Mouse (Mus musculus) brain, embryonic 18.5 days (tissue): ENCODE results near the gene Cdk18.
A peak's percentile ranks its signal among the peaks of the same experiment; 100 is the strongest.

Experiments used
- DNase-seq: peaks from one replicate; pipeline ENCODE4 v3.0.0-alpha.2; 2012; ENCODE audit warnings: low read depth, low spot score

Cdk18 gene

GRCm38 (mm10) chr1:132113098-132113497 is 26.4 kb downstream of the Cdk18 start:
- no peak for DNase-seq

DNA sequence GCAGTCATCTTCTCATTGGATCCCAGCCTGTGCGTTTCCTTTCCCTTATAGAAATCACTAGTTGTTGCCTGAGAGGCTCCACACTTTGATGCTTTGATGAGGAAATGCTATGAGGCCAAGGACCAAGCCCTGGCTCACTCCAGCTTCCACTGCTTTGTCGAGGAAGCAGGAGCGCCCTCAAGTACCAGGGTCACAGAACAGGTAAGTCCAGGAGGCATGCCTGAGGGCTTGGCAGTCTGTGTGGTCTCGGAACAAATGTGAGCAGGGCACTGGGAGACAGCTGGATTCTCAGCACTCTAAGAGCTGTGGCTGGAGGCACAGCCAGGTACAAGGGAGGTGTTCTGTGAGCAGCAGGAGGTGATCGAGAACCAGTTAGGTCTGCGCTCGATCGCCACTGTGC is 27.1 kb downstream of the Cdk18 start:
- no peak for DNase-seq

- DNase-seq: no peak
Measured at GRCm38 (mm10) chr1:132111411-132111810, 28.1 kb downstream of the Cdk18 start.

DNA sequence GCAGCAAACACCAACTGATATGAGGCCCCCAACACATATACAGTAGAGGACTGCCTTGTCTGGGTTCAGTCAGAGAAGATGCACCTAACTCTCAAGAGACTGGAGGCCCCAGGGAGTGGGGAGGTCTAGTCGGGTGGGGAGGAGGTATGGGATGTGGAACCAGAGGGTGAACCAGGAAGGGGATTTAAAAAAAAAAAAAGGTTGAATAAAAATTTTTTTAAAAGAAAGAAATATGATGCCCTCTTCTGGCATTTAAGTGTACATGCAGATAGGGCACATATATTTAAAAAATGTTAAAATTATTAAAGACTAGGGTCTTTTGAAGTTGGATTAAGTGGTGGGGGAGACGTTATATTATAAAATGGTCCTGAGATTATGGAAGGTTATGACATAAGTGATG is 30.1 kb downstream of the Cdk18 start:
- DNase-seq: no peak

DNA sequence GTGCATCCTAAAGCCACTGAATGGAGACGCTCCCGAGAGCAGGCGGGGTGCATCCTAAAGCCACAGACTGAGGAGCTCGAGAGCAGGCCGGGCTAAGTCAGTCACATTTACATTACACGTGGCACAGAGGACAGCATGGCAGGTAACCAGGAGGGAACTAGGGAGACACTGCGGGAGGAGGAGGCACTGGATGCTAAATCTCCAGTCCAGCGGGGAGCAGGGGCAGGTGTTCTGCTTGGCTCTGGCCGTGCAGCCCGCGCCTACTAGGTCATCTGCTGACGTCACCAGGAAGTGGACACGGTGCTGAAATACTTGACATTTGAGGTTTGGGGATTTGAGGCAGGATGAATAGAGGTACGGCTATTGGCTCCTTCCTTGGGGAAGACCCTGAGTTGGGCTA is 35.1 kb downstream of the Cdk18 start:
- DNase-seq: no peak

- no peak for DNase-seq
Measured at GRCm38 (mm10) chr1:132101953-132102697, 37.4 kb downstream of the Cdk18 start.

DNA sequence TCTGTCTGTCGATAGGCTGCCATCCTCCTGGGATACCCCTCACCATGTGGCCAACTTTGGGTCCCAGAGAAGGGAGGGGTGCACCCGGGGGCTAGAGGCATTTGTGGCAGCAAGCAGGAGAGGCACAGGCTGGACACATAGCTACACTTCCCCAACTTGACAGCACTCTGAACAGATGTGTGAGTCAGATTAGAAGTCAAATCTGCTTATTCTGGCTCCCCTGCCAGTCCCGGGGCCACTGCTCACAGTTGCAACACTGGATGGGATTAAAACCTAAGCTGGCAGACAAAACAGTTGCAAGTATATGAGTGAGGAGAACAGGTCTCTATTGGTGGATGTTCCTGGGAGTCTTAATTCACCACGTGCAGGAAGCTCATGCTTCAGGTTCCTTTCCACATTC is 39.7 kb downstream of the Cdk18 start:
- no peak for DNase-seq

- no peak for DNase-seq
Measured at GRCm38 (mm10) chr1:132099016-132099415, 40.5 kb downstream of the Cdk18 start.

- no peak for DNase-seq
Measured at GRCm38 (mm10) chr1:132098076-132098475, 41.4 kb downstream of the Cdk18 start.

DNA sequence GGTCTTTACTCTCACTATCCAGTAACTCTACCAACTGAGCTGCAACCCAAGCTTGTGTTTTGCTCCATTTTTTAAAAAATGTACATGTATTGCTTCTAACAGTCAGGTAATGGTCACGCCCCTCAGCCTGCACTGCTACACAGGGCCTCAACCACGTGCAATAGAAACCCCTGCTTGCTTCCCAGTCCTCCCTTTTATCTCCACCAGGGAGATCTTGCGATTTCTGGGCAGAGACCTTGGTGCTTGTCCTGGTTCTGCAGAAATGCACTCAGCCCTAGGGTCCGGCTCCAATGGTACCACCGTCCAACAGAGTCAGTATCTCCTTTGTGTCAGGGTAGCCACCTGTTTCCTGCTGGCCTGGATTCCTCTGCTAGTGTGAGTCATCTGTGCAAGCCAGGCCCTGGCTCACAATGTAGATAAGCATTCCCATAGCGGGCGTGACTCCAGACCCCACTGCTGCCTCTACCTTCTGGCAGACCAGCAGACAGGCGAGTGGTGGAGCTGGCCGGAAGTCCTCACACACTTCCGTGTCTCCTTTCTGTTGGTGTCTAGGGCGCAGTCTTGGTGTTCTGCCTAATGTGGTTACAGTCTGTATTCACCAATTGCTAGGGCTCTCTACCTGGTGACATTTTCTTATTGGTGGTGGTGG is 44.0 kb downstream of the Cdk18 start:
- DNase-seq: no peak

GRCm38 (mm10) chr1:132093269-132093668 is 46.2 kb downstream of the Cdk18 start:
- DNase-seq: no peak

- DNase-seq: no peak
Measured at GRCm38 (mm10) chr1:132090266-132090665, 49.2 kb downstream of the Cdk18 start.

- DNase-seq: no peak
Measured at GRCm38 (mm10) chr1:132089767-132090166, 49.7 kb downstream of the Cdk18 start.

- DNase-seq: peak; percentile 58
Measured at GRCm38 (mm10) chr1:132088181-132088671, 51.3 kb downstream of the Cdk18 start.

DNA sequence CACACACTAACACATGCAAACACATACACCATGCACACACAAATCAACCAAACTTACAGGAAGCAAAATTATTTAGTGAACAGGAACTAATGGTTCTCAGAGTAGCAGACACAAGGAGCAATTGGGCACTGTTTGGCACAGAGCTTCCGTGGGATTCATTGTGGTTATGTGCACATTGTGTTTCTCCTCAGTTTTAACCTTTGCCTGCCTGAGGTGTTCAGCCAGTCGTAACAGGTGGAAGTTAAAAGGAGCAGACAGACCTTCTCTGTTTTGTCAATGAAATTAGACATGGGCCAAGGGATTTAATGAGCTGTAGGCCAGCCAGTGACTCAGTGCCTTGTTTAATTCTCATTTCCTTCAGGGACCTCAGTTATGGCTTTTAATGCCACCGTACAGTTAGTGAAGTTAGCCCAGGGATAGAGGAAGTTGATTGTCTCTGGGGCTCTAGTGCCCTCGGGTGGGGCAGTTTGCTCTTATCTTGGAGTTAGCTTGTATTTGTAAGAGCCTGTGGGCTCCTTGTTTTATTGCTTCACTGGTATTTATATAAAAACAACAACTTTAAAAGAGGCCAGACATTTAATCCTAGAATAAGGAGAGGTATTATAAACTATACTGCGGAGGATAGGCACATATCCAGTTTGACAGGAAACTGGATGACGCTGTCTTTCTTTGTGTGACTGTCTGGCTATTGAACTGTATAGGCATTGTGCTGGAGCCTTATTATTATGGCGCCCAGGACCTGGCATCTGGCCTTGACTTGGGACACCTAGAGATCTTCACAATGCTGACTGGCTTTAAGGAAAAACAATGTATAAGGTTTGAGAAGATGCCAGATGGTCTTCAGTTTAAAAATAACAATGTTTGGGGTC is 54.1 kb downstream of the Cdk18 start:
- DNase-seq: no peak

GRCm38 (mm10) chr1:132078413-132078812 is 61.1 kb downstream of the Cdk18 start:
- DNase-seq: no peak

DNA sequence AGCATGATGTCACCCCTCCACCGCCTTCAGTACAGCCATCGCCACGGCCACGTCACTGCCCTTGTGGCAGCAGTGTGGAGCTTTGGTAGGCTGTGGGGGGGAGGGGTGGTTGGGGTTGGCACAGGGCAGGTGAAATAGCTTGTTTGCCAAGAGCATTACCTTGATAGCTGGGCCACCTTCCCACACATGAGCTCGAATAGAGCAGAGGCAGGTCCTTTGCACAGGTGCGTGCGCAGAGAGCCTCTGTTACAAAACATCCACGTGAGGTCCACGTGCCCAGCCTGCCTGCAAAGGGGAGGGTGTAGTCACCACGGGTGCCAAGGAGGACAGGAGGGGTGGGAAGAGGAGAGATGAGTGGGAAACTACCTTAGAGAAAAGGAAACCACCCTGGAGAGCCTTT is 63.9 kb downstream of the Cdk18 start:
- DNase-seq: no peak

GRCm38 (mm10) chr1:132070659-132071058 is 68.8 kb downstream of the Cdk18 start:
- DNase-seq: no peak

DNA sequence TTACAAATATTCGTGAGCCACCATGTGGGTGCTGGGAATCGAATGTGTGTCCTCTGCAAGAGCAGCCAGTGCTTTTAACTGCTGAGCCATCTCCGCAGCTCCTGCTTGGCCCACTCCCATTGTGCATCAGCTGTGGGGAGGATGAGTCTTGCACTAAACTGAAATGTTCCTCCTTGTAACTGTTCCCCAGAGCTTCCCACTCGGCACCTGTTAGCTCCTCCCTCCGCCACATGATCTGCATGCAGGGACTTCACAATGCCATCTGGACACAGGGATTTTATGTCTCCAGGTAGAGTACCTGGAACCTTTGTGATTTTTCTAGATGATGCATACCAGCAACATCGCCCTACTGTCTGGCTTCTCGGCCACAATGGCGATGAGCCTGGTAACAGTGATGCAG is 70.0 kb downstream of the Cdk18 start:
- DNase-seq: no peak

- no peak for DNase-seq
Measured at GRCm38 (mm10) chr1:132067261-132068255, 71.9 kb downstream of the Cdk18 start, which contains the start of gene Mfsd4a. Mfsd4a (minus strand) TSS chr1:132068062.
